Mouse (Mus musculus): ENCODE measurements around the gene Dscaml1. TPM values are rescaled to one million over a fixed set of nuclear protein-coding genes. Genes with fewer than 3 reads are reported as not detected.

The Dscaml1 gene
- 5.8 and 6.6 TPM in 2 replicates for polyA plus RNA-seq (2021; fragmentation: Nextera tagmentation)
- long read RNA-seq, experiment 1, partial matches to known transcripts = 9 of 13 reads
- long read RNA-seq, experiment 1, other reads (novel, unspliced or antisense) = 4 of 13 reads
- long read RNA-seq, experiment 2, partial matches to known transcripts = 9 of 12 reads
- long read RNA-seq, experiment 2, other reads (novel, unspliced or antisense) = 3 of 12 reads

GRCm38 (mm10) chr9:45426456-45426855 lies at the start of gene Dscaml1:
Gene Dscaml1, plus strand, starts transcription at chr9:45426628.

GRCm38 (mm10) chr9:45399434-45399833 lies 27.0 kb upstream of the Dscaml1 start, which contains the start of gene Fxyd2:
Gene Fxyd2, plus strand, starts transcription at chr9:45399669.

Other genes with a start within 250 kb of the Dscaml1 start
- gene BC049352, start 244.6 kb upstream of the Dscaml1 start, polyA plus RNA-seq (2021; fragmentation: Nextera tagmentation) = 1.3 and 1.4 TPM in 2 replicates
- 0.10 TPM in 1 of 2 replicates, not detected in the other for gene Tmprss4, start 222.5 kb upstream of the Dscaml1 start, polyA plus RNA-seq (2021; fragmentation: Nextera tagmentation)
- 2.0 and 2.4 TPM in 2 replicates for gene Il10ra, start 157.5 kb upstream of the Dscaml1 start, polyA plus RNA-seq (2021; fragmentation: Nextera tagmentation)
- not detected in 2 replicates for gene Tmprss13, start 107.5 kb upstream of the Dscaml1 start, polyA plus RNA-seq (2021; fragmentation: Nextera tagmentation)
- 138 and 147 TPM in 2 replicates for gene Fxyd6, start 56.4 kb upstream of the Dscaml1 start, polyA plus RNA-seq (2021; fragmentation: Nextera tagmentation)
- gene Fxyd2, start 27.0 kb upstream of the Dscaml1 start, polyA plus RNA-seq (2021; fragmentation: Nextera tagmentation) = 17.4 and 18.2 TPM in 2 replicates